Mouse (Mus musculus) 3134 (cell line): ENCODE results near the gene Bgn.

Source experiments
- DNase-seq: peaks from one replicate; pipeline ENCODE4 v3.0.0-alpha.2; 2011; ENCODE audit warnings: low spot score; ENCODE audit not compliant: insufficient read length; ENCODE audit errors: extremely low read depth

The Bgn gene

GRCm38 (mm10) chrX:73483484-73483810 lies at the start of gene Bgn:
Gene Bgn (plus strand): TSS chrX:73483602.
- DNase-seq = no peak

GRCm38 (mm10) chrX:73435252-73435651 lies 48.1 kb upstream of the Bgn start, which contains the start of gene Trex2:
Gene Trex2 (minus strand): TSS chrX:73435344.
- DNase-seq = no peak

GRCm38 (mm10) chrX:73441428-73441827 lies 42.0 kb upstream of the Bgn start:
- no peak for DNase-seq

GRCm38 (mm10) chrX:73451949-73452348 lies 31.5 kb upstream of the Bgn start:
- no peak for DNase-seq

GRCm38 (mm10) chrX:73458877-73459392 lies 24.5 kb upstream of the Bgn start, which contains the start of gene Haus7:
Gene Haus7 (minus strand): TSS chrX:73459044.
- DNase-seq = peak; percentile 99

GRCm38 (mm10) chrX:73460792-73461191 lies 22.6 kb upstream of the Bgn start:
- no peak for DNase-seq

GRCm38 (mm10) chrX:73465483-73466186 lies 17.8 kb upstream of the Bgn start:
- peak; percentile 62 for DNase-seq

GRCm38 (mm10) chrX:73467446-73468241 lies 15.8 kb upstream of the Bgn start:
- peak; percentile 37 for DNase-seq

- DNase-seq = no peak
Measured at GRCm38 (mm10) chrX:73468330-73468729, 15.1 kb upstream of the Bgn start.

- no peak for DNase-seq
Measured at GRCm38 (mm10) chrX:73468752-73469151, 14.7 kb upstream of the Bgn start.

- no peak for DNase-seq
Measured at GRCm38 (mm10) chrX:73471764-73472163, 11.6 kb upstream of the Bgn start.

GRCm38 (mm10) chrX:73474340-73475165 lies 8.8 kb upstream of the Bgn start:
- no peak for DNase-seq

- DNase-seq = no peak
Measured at GRCm38 (mm10) chrX:73475658-73476256, 7.6 kb upstream of the Bgn start.

GRCm38 (mm10) chrX:73476621-73477020 lies 6.8 kb upstream of the Bgn start:
- peak; percentile 76 for DNase-seq

- DNase-seq = no peak
Measured at GRCm38 (mm10) chrX:73477500-73477899, 5.9 kb upstream of the Bgn start.

- no peak for DNase-seq
Measured at GRCm38 (mm10) chrX:73479656-73480055, 3.7 kb upstream of the Bgn start.

- no peak for DNase-seq
Measured at GRCm38 (mm10) chrX:73480334-73480733, 3.1 kb upstream of the Bgn start.

GRCm38 (mm10) chrX:73482643-73483483 lies 539 bp upstream of the Bgn start:
- DNase-seq = no peak

GRCm38 (mm10) chrX:73484076-73484475 lies 674 bp downstream of the Bgn start:
- DNase-seq = no peak

- no peak for DNase-seq
Measured at GRCm38 (mm10) chrX:73484870-73485269, 1.5 kb downstream of the Bgn start.
